Mouse (Mus musculus) telencephalon, adult 2 months (tissue): Measurements from ENCODE around the gene Atp2b2.

Experiments used
- DNase-seq: peaks from one replicate; pipeline ENCODE4 v3.0.0-alpha.2; 2011; ENCODE audit warnings: low read depth, low spot score

The Atp2b2 gene

GRCm38 (mm10) chr6:113890023-113890857 is 152.2 kb downstream of the Atp2b2 start:
- no peak for DNase-seq

GRCm38 (mm10) chr6:113889180-113889579 is 153.2 kb downstream of the Atp2b2 start:
- no peak for DNase-seq

- DNase-seq: no peak
Measured at GRCm38 (mm10) chr6:113886886-113887285, 155.5 kb downstream of the Atp2b2 start.

- DNase-seq: no peak
Measured at GRCm38 (mm10) chr6:113884806-113885205, 157.6 kb downstream of the Atp2b2 start.

GRCm38 (mm10) chr6:113883225-113883624 is 159.2 kb downstream of the Atp2b2 start:
- DNase-seq: no peak

- DNase-seq: peak; percentile 81
Measured at GRCm38 (mm10) chr6:113882396-113882795, 160.0 kb downstream of the Atp2b2 start.

- no peak for DNase-seq
Measured at GRCm38 (mm10) chr6:113881561-113882243, 160.7 kb downstream of the Atp2b2 start.

GRCm38 (mm10) chr6:113879366-113879765 is 163.0 kb downstream of the Atp2b2 start:
- DNase-seq: no peak

- no peak for DNase-seq
Measured at GRCm38 (mm10) chr6:113878510-113879128, 163.8 kb downstream of the Atp2b2 start.

GRCm38 (mm10) chr6:113876585-113876984 is 165.8 kb downstream of the Atp2b2 start:
- DNase-seq: no peak

- DNase-seq: no peak
Measured at GRCm38 (mm10) chr6:113875201-113875600, 167.2 kb downstream of the Atp2b2 start.

GRCm38 (mm10) chr6:113872654-113873053 is 169.8 kb downstream of the Atp2b2 start:
- no peak for DNase-seq

- no peak for DNase-seq
Measured at GRCm38 (mm10) chr6:113870775-113871174, 171.6 kb downstream of the Atp2b2 start.

GRCm38 (mm10) chr6:113868552-113868951 is 173.9 kb downstream of the Atp2b2 start:
- DNase-seq: no peak

GRCm38 (mm10) chr6:113865699-113866098 is 176.7 kb downstream of the Atp2b2 start:
- DNase-seq: no peak

GRCm38 (mm10) chr6:113864812-113865211 is 177.6 kb downstream of the Atp2b2 start:
- no peak for DNase-seq

GRCm38 (mm10) chr6:113862955-113863354 is 179.5 kb downstream of the Atp2b2 start:
- no peak for DNase-seq

- no peak for DNase-seq
Measured at GRCm38 (mm10) chr6:113861938-113862337, 180.5 kb downstream of the Atp2b2 start.

- no peak for DNase-seq
Measured at GRCm38 (mm10) chr6:113861375-113861770, 181.0 kb downstream of the Atp2b2 start.

GRCm38 (mm10) chr6:113860735-113861374 is 181.6 kb downstream of the Atp2b2 start:
- no peak for DNase-seq

- DNase-seq: no peak
Measured at GRCm38 (mm10) chr6:113860023-113860734, 182.2 kb downstream of the Atp2b2 start.
